ENCODE assay signal across 10 mouse cellular contexts in the genomic region with DNA sequence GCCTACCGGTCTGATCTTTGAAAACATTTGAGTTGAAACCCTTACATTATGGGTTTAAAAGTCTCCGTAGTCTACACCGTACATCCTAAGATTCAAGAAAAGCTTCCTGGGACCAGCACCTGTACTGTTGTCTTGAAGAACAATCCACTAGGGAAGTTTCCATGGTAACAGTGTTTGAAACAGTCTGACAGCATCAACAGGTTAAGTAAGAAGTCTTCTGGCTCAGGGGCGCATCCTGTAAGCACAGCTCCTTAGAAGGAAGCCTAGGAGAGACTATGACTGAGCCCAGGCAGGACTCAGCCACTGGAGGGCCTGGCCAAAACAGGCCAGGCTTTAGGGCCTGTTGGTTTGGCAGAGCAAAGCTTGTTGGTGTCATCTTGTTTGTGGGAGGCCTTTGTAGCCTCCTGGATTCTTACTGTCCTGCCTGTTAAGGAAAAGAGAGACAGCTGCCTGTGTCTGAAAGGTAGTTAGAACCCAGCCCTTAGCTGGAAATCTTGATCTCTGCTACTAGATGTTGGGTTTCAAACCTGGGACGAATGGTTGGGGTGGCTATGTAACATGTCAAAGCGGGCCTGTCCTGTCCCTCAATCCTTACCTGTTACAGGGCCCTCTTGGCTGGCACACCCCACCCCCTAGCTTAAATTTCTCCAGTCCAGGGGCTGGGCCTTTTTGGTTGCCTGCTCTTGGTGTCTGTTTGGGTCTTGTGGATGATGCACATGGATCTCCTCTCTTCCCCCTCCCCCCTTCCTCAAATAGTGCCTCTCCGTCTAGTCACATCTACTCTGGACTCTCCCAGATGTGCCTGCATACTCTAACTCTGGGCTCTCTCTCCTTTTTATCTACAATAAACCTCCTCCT.
DNase-seq lines count a peak whose midpoint lies in the region; ATAC-seq and TF ChIP-seq lines count a peak whose summit lies in the region.
"Had no signal": no experiment of that assay in that cellular context is flagged by ENCODE, and none has a peak within 500 bp of the region (broad histone marks: within the 10 kb centered on the region; RNA-seq: fewer than 3 reads in every experiment).

No protein-coding gene starts in this region.

- peak; percentile 61 for DNase-seq in cerebellum, adult 9-10 months
- DNase-seq in cerebellum, postnatal 14 days, result no peak
- DNase-seq in kidney, adult 2 months, result no peak
- no peak for DNase-seq in kidney, postnatal 36 days
- DNase-seq in brain, embryonic 14.5 days (ENCODE audit: low read depth), result peak; percentile 52
- no peak for DNase-seq in thymus, postnatal 14 days
- DNase-seq: lung, postnatal 10 days had no signal

- no peak for TF ChIP-seq CTCF in kidney, adult 2 months (conservative IDR thresholded peaks at IDR 0.05; ENCODE audit: insufficient read depth, insufficient read length, low read depth, low read length)
- TF ChIP-seq CTCF in brain, embryonic 14.5 days (IDR thresholded peaks at IDR 0.05; ENCODE audit: borderline replicate concordance, extremely low read depth, insufficient read depth, insufficient read length), result no peak

- no peak overlapping the region for H3K4me2 ChIP-seq in midbrain, embryonic 12.5 days (replicated peaks)
- no peak overlapping the region for H3K4me2 ChIP-seq in neural tube, embryonic 15.5 days

- no peaks in the 10 kb centered on the region for H3K36me3 ChIP-seq in kidney, adult 2 months (ENCODE audit: control insufficient read depth, insufficient read depth, low read length)
- no peaks in the 10 kb centered on the region for H3K36me3 ChIP-seq in midbrain, embryonic 12.5 days
- no peaks in the 10 kb centered on the region for H3K36me3 ChIP-seq in neural tube, embryonic 15.5 days
- H3K36me3 ChIP-seq: neural tube, embryonic 12.5 days had no signal

- WGBS in kidney, adult 2 months, result 89% methylated on average over 7 of the region's 7 CpGs
- 87% methylated on average over 7 of the region's 7 CpGs for WGBS in midbrain, embryonic 12.5 days
- 88% methylated on average over 7 of the region's 7 CpGs for WGBS in neural tube, embryonic 15.5 days

- 0 out of 2 replicates have a peak, but pooled peaks have one; percentile 6 for ATAC-seq in midbrain, embryonic 12.5 days (ENCODE audit: low FRiP score, low read depth)
- no peak for ATAC-seq in neural tube, embryonic 15.5 days (ENCODE audit: low FRiP score)

- no peak overlapping the region for H3K4me3 ChIP-seq in kidney, adult 2 months (ENCODE audit: insufficient read depth, low read depth, low read length)
- no peak overlapping the region for H3K4me3 ChIP-seq in midbrain, embryonic 12.5 days
- no peak overlapping the region for H3K4me3 ChIP-seq in neural tube, embryonic 15.5 days (replicated peaks)
- H3K4me3 ChIP-seq: neural tube, embryonic 12.5 days had no signal

- H3K9ac ChIP-seq in midbrain, embryonic 12.5 days (replicated peaks), result no peak overlapping the region
- no peak overlapping the region for H3K9ac ChIP-seq in neural tube, embryonic 15.5 days (replicated peaks)
- H3K9ac ChIP-seq: neural tube, embryonic 12.5 days had no signal

- H3K27me3 ChIP-seq in kidney, adult 2 months (replicated peaks; ENCODE audit: control insufficient read depth, insufficient read depth, low read length), result no peaks in the 10 kb centered on the region
- peaks cover 7% of the 10 kb centered on the region; the same call in 1 of the 2 replicates for H3K27me3 ChIP-seq in midbrain, embryonic 12.5 days
- no peaks in the 10 kb centered on the region for H3K27me3 ChIP-seq in neural tube, embryonic 15.5 days (replicated peaks)
- H3K27me3 ChIP-seq: neural tube, embryonic 12.5 days had no signal

- H3K4me1 ChIP-seq in kidney, adult 2 months (ENCODE audit: control insufficient read depth, insufficient read depth, low read length), result peaks cover 49% of the 10 kb centered on the region
- peaks cover 21% of the 10 kb centered on the region for H3K4me1 ChIP-seq in midbrain, embryonic 12.5 days
- peaks cover 23% of the 10 kb centered on the region for H3K4me1 ChIP-seq in neural tube, embryonic 15.5 days

- no peaks in the 10 kb centered on the region for H3K9me3 ChIP-seq in midbrain, embryonic 12.5 days
- no peaks in the 10 kb centered on the region for H3K9me3 ChIP-seq in neural tube, embryonic 15.5 days (replicated peaks)
- H3K9me3 ChIP-seq: neural tube, embryonic 12.5 days had no signal

- TF ChIP-seq POLR2A in kidney, adult 2 months (IDR thresholded peaks at IDR 0.05; ENCODE audit: low read depth, low read length), result no peak
- TF ChIP-seq POLR2A in brain, embryonic 14.5 days (IDR thresholded peaks at IDR 0.05; ENCODE audit: borderline replicate concordance, extremely low read depth, insufficient read depth, insufficient read length, poor library complexity, severe bottlenecking), result no peak

- H3K27ac ChIP-seq in kidney, adult 2 months (ENCODE audit: insufficient read depth, low read depth, low read length), result peak overlapping the region; percentile 96
- H3K27ac ChIP-seq in midbrain, embryonic 12.5 days (replicated peaks), result no peak overlapping the region
- no peak overlapping the region for H3K27ac ChIP-seq in neural tube, embryonic 15.5 days (replicated peaks)
- H3K27ac ChIP-seq: neural tube, embryonic 12.5 days had no signal

Comparison
In these comparisons a context has a peak if more than half of its experiments do, and no peak if none do; other contexts are left out.
1. DNase-seq: peak in cerebellum, adult 9-10 months (single experiment) and brain, embryonic 14.5 days (single experiment); none in cerebellum, postnatal 14 days (0 of 2), kidney, adult 2 months (single experiment), kidney, postnatal 36 days (0 of 2) and thymus, postnatal 14 days (single experiment).